Mouse (Mus musculus) heart, adult 2 months (tissue): ENCODE measurements at regions not wholly inside any gene's neighbourhood (a gene's known extent, or its start where the extent isn't known, plus 50 kb on each side); places are given as distances from the start of the nearest gene placed in this dataset.

ENCODE experiments used
- DNase-seq, 2 experiments: peaks; one replicate each; pipeline ENCODE4 v3.0.0; 2021
- H3K27ac ChIP-seq: fragments of 200-600 bp; 2 replicates; pipeline ENCODE4 v1.8.1; 2022
- H3K27me3 ChIP-seq: fragments of 200-500 bp; 2 replicates; pipeline ENCODE4 v1.6.1; 2012; ENCODE audit warnings: mild to moderate bottlenecking, low read length, inconsistent platforms, mixed read lengths; ENCODE audit not compliant: control insufficient read depth, insufficient read depth
- H3K36me3 ChIP-seq: fragments of 200-500 bp; 2 replicates; pipeline ENCODE4 v1.6.1; 2012; ENCODE audit warnings: low read length, inconsistent platforms; ENCODE audit not compliant: control insufficient read depth, insufficient read depth
- H3K4me1 ChIP-seq: fragments of 200-500 bp; 2 replicates; pipeline ENCODE4 v1.6.1; 2011; ENCODE audit warnings: low read length; ENCODE audit not compliant: control insufficient read depth, insufficient read depth
- H3K4me3 ChIP-seq: fragments of 200-600 bp; 2 replicates; pipeline ENCODE4 v1.8.1; 2022
- H3K79me2 ChIP-seq: fragments of 200-500 bp; replicated peaks from 2 replicates; pipeline ENCODE4 v1.6.1; 2012; ENCODE audit warnings: mild to moderate bottlenecking, inconsistent platforms, low read length, moderate library complexity, mixed read lengths; ENCODE audit not compliant: control insufficient read depth, insufficient read depth
- H3K9ac ChIP-seq: fragments of 200-500 bp; 2 replicates; pipeline ENCODE4 v1.6.1; 2012; ENCODE audit warnings: low read depth, mild to moderate bottlenecking, control low read depth, inconsistent platforms, low read length, mixed read lengths
- CTCF ChIP-seq: fragments of 200-600 bp; IDR thresholded peaks from 2 replicates; pipeline ENCODE4 v1.8.1; 2022; ENCODE audit warnings: antibody characterized with exemption, mild to moderate bottlenecking, moderate library complexity
- EP300 ChIP-seq: fragments of 200-500 bp; IDR thresholded peaks from 2 replicates; pipeline ENCODE4 v1.6.1; 2011; ENCODE audit warnings: low read depth, low read length, control low read depth; ENCODE audit not compliant: insufficient read depth
- POLR2A ChIP-seq: fragments of 200-500 bp; IDR thresholded peaks from 2 replicates; pipeline ENCODE4 v1.6.1; 2011; ENCODE audit warnings: mild to moderate bottlenecking, low read depth, low read length, control low read depth; ENCODE audit not compliant: insufficient read depth
- WGBS: fragments of 180-500 bp; shearing (Covaris S2); methylation state at CpG from one replicate; pipeline ENCODE4 v1.1.7; 2018; 5-methylcytosine and 5-hydroxymethylcytosine counted together
- intact Hi-C: fragments of 180-260 bp; cut with DNase I; formaldehyde crosslinking; loops from one replicate; pipeline ENCODE4 v1.15.1; 2025

DNA sequence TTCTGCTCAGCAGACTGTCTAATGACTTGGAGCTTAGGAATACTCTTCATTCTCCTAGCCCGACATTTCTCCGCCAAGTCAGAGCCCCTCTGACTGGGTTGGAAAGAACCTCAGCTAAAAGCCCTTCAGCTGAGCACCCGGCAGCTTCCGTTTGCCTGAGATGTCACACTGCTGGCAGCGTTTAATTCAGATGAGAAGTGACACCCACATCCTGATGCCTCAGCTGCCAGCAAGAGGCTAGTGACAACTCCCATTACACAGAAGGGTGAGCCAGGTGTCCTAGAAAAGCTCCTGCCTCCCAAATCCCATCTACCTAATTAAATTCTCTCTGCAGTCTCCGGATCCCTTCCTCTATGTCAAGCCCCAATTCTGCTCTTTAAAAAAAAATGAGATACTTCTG lies 670.2 kb upstream of the Arpp21 start:
- no peak for TF ChIP-seq POLR2A
- no peak for TF ChIP-seq EP300
- no peak for TF ChIP-seq CTCF
- intact Hi-C loops, result no loop called here
- no peak for DNase-seq
- no peak overlapping the region for H3K9ac ChIP-seq
- H3K36me3 ChIP-seq, result no peaks in the 10 kb centered on the region
- no peak overlapping the region for H3K4me3 ChIP-seq
- H3K27ac ChIP-seq, result no peak overlapping the region
- H3K79me2 ChIP-seq, result no peaks in the 10 kb centered on the region
- no peaks in the 10 kb centered on the region for H3K27me3 ChIP-seq
- 74% methylated on average over 6 of the region's 6 CpGs for WGBS
- H3K4me1 ChIP-seq, result no peaks in the 10 kb centered on the region

DNA sequence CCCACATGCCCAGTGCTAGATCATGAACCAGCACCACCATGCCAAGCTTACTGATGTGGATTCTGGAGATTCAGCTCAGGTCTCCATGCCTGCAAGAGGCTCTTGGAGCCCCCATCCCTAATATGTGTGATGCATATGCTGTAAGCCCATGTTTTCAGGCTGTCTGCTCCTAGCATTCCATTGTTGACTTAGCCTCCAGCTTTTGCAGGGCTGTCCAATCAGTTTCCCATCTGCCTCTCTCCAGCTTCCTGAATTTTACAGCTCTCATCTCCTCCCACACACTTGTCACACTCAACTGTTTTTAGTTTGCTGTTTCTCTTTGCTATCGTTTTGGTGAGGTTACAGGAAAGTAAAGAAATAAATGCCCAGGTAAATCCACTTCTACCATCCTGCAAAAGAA lies 629.2 kb upstream of the Arpp21 start:
- H3K79me2 ChIP-seq, result no peaks in the 10 kb centered on the region
- 19% methylated on average over 1 of the region's 1 CpGs for WGBS
- no peak for DNase-seq
- no peaks in the 10 kb centered on the region for H3K36me3 ChIP-seq
- TF ChIP-seq POLR2A (no peak), EP300 (no peak), CTCF (no peak)
- H3K4me3 ChIP-seq, result no peak overlapping the region
- no peak overlapping the region for H3K27ac ChIP-seq
- no peaks in the 10 kb centered on the region for H3K4me1 ChIP-seq
- H3K9ac ChIP-seq, result no peak overlapping the region
- intact Hi-C loops, result no loop called here
- no peaks in the 10 kb centered on the region for H3K27me3 ChIP-seq

DNA sequence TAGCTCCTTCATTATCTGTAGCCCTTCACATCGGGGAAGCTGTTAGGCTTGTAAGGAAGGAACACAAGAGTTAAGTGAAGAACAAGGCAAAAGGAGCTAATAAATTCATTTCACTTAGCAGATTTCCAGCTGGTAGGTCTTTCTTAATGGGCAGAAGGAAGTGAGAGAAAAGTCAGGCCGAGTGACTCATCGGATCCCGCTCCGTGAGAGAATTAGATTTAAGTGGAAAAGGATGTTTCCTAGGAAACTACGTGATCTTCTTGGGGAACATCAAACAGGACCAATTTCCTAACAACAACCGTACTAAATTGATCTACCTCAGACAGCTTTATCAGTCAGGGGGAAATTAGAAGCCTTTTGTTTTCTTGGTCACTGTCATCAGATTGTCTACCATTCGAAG lies 625.4 kb upstream of the Arpp21 start:
- TF ChIP-seq EP300 (no peak), POLR2A (no peak), CTCF (no peak)
- intact Hi-C loops, result no loop called here
- H3K36me3 ChIP-seq, result no peaks in the 10 kb centered on the region
- no peak overlapping the region for H3K27ac ChIP-seq
- no peak overlapping the region for H3K9ac ChIP-seq
- no peak overlapping the region for H3K4me3 ChIP-seq
- no peaks in the 10 kb centered on the region for H3K79me2 ChIP-seq
- H3K27me3 ChIP-seq, result no peaks in the 10 kb centered on the region
- H3K4me1 ChIP-seq, result no peaks in the 10 kb centered on the region
- 28% methylated on average over 8 of the region's 8 CpGs for WGBS
- DNase-seq, result no peak

- H3K36me3 ChIP-seq, result no peaks in the 10 kb centered on the region
- no peaks in the 10 kb centered on the region for H3K4me1 ChIP-seq
- intact Hi-C loops, result no loop called here
- H3K4me3 ChIP-seq, result no peak overlapping the region
- H3K9ac ChIP-seq, result no peak overlapping the region
- H3K79me2 ChIP-seq, result no peaks in the 10 kb centered on the region
- no peak overlapping the region for H3K27ac ChIP-seq
- TF ChIP-seq POLR2A (no peak), EP300 (no peak), CTCF (no peak)
- no peaks in the 10 kb centered on the region for H3K27me3 ChIP-seq
- no peak for DNase-seq
- 62% methylated on average over 3 of the region's 3 CpGs for WGBS
Observed at GRCm38 (mm10) chr9:112860307-112860893, 624.7 kb upstream of the Arpp21 start.

GRCm38 (mm10) chr9:112841473-112841872 lies 605.7 kb upstream of the Arpp21 start:
- 73% methylated on average over 6 of the region's 6 CpGs for WGBS
- intact Hi-C loops, result no loop called here
- Histone ChIP-seq H3K36me3 (no peaks in the 10 kb centered on the region), H3K27me3 (no peaks in the 10 kb centered on the region), H3K4me3 (no peak overlapping the region), H3K9ac (no peak overlapping the region), H3K4me1 (no peaks in the 10 kb centered on the region), H3K27ac (no peak overlapping the region), H3K79me2 (no peaks in the 10 kb centered on the region)
- no peak for TF ChIP-seq POLR2A
- TF ChIP-seq CTCF, result no peak
- no peak for TF ChIP-seq EP300
- no peak for DNase-seq

- no peak overlapping the region for H3K9ac ChIP-seq
- intact Hi-C loops, result no loop called here
- no peak overlapping the region for H3K27ac ChIP-seq
- WGBS, result 61% methylated on average over 7 of the region's 7 CpGs
- H3K4me3 ChIP-seq, result no peak overlapping the region
- H3K27me3 ChIP-seq, result no peaks in the 10 kb centered on the region
- H3K4me1 ChIP-seq, result no peaks in the 10 kb centered on the region
- TF ChIP-seq CTCF (no peak), POLR2A (no peak), EP300 (no peak)
- no peaks in the 10 kb centered on the region for H3K36me3 ChIP-seq
- no peaks in the 10 kb centered on the region for H3K79me2 ChIP-seq
- no peak for DNase-seq
Observed at GRCm38 (mm10) chr9:112839071-112839793, 603.5 kb upstream of the Arpp21 start.
